In genomic region chr1:36870518-36870917, GRCm38 (mm10) we compare ENCODE assay signal across 21 mouse cellular contexts.
DNase-seq lines count a peak whose midpoint lies in the region; ATAC-seq and TF ChIP-seq lines count a peak whose summit lies in the region.
"Had no signal": no experiment of that assay in that cellular context is flagged by ENCODE, and none has a peak within 500 bp of the region (broad histone marks: within the 10 kb centered on the region; RNA-seq: fewer than 3 reads in every experiment).

No protein-coding gene starts in this region.

- H3K4me2 ChIP-seq in liver, postnatal 0 days (ENCODE audit: low read depth, low read length): no peak overlapping the region
- no peak overlapping the region for H3K4me2 ChIP-seq in liver, embryonic 11.5 days
- no peak overlapping the region for H3K4me2 ChIP-seq in intestine, embryonic 14.5 days (ENCODE audit: low read length)
- no peak overlapping the region for H3K4me2 ChIP-seq in stomach, embryonic 15.5 days
- H3K4me2 ChIP-seq: forebrain, embryonic 12.5 days; heart, embryonic 13.5 days; hindbrain, embryonic 12.5 days; neural tube, embryonic 13.5 days had no signal

- H3K36me3 ChIP-seq in liver, postnatal 0 days (replicated peaks; ENCODE audit: insufficient read depth, low read length): peaks cover 32% of the 10 kb centered on the region
- peaks cover 13% of the 10 kb centered on the region; the same call in 1 of the 2 replicates for H3K36me3 ChIP-seq in liver, embryonic 11.5 days (ENCODE audit: control insufficient read depth, insufficient read depth, low read length)
- peaks cover 77% of the 10 kb centered on the region for H3K36me3 ChIP-seq in G1E (replicated peaks)
- H3K36me3 ChIP-seq in intestine, embryonic 14.5 days (ENCODE audit: control insufficient read depth, insufficient read depth, low read length): peaks cover 26% of the 10 kb centered on the region
- H3K36me3 ChIP-seq in stomach, embryonic 15.5 days: no peaks in the 10 kb centered on the region

- no peak for DNase-seq in liver, postnatal 0 days
- DNase-seq in liver, embryonic 11.5 days (ENCODE audit: low spot score): no peak
- peak; percentile 19 for DNase-seq in G1E (ENCODE audit: low spot score)
- peak; percentile 35 for DNase-seq in intestine, embryonic 14.5 days (ENCODE audit: low spot score)
- DNase-seq in cerebellum, adult 18-20 months: no peak
- no peak for DNase-seq in right cerebral cortex, postnatal 10 days (ENCODE audit: low spot score in 2 of 2)
- DNase-seq: cerebellum, adult 11-12 months; cerebellum, postnatal 14 days; gastrocnemius, adult 2 months; kidney, adult 8-10 months; kidney, postnatal 14 days; lung, postnatal 10 days; midbrain, embryonic 14.5 days; retina, postnatal 1 day; thymus, adult 2 months had no signal

- no peaks in the 10 kb centered on the region for H3K9me3 ChIP-seq in liver, postnatal 0 days (ENCODE audit: low read length)
- no peaks in the 10 kb centered on the region for H3K9me3 ChIP-seq in liver, embryonic 11.5 days (ENCODE audit: control insufficient read depth, low read length)
- H3K9me3 ChIP-seq in G1E (replicated peaks): no peaks in the 10 kb centered on the region
- no peaks in the 10 kb centered on the region for H3K9me3 ChIP-seq in intestine, embryonic 14.5 days (ENCODE audit: control insufficient read depth, low read length)
- H3K9me3 ChIP-seq in stomach, embryonic 15.5 days: no peaks in the 10 kb centered on the region
- H3K9me3 ChIP-seq: forebrain, embryonic 12.5 days; heart, embryonic 13.5 days; hindbrain, embryonic 12.5 days; neural tube, embryonic 13.5 days had no signal

- TF ChIP-seq EP300 in liver, postnatal 0 days (IDR thresholded peaks at IDR 0.05; ENCODE audit: low read depth): no peak

- 0 out of 2 replicates have a peak, but pooled peaks have one; percentile 23 for TF ChIP-seq CTCF in liver, postnatal 0 days (IDR thresholded peaks at IDR 0.05; ENCODE audit: low read depth)
- no peak for TF ChIP-seq CTCF in G1E (IDR thresholded peaks at IDR 0.05; ENCODE audit: low read depth, low read length)

- no peak overlapping the region for H3K27ac ChIP-seq in liver, postnatal 0 days (ENCODE audit: low read depth)
- no peak overlapping the region for H3K27ac ChIP-seq in liver, embryonic 11.5 days (ENCODE audit: low read depth, low read length)
- no peak overlapping the region for H3K27ac ChIP-seq in intestine, embryonic 14.5 days (ENCODE audit: low read depth)
- H3K27ac ChIP-seq in stomach, embryonic 15.5 days: 0 out of 2 replicates have a peak overlapping the region, but pooled peaks have one; percentile 23
- H3K27ac ChIP-seq: forebrain, embryonic 12.5 days; gastrocnemius, adult 2 months; heart, embryonic 13.5 days; hindbrain, embryonic 12.5 days; liver, embryonic 14.5 days; neural tube, embryonic 13.5 days had no signal

- no peak overlapping the region for H3K4me3 ChIP-seq in liver, postnatal 0 days (ENCODE audit: low read depth, low read length)
- no peak overlapping the region for H3K4me3 ChIP-seq in liver, embryonic 11.5 days (ENCODE audit: low read depth, low read length)
- H3K4me3 ChIP-seq in G1E (ENCODE audit: low read depth, low read length): no peak overlapping the region
- no peak overlapping the region for H3K4me3 ChIP-seq in intestine, embryonic 14.5 days (ENCODE audit: low read depth, low read length)
- H3K4me3 ChIP-seq in stomach, embryonic 15.5 days (replicated peaks): no peak overlapping the region
- H3K4me3 ChIP-seq: forebrain, embryonic 12.5 days; gastrocnemius, adult 2 months; heart, embryonic 13.5 days; hindbrain, embryonic 12.5 days; neural tube, embryonic 13.5 days had no signal

- no peaks in the 10 kb centered on the region for H3K27me3 ChIP-seq in liver, postnatal 0 days (ENCODE audit: insufficient read depth, low read length)
- no peaks in the 10 kb centered on the region for H3K27me3 ChIP-seq in liver, embryonic 11.5 days (replicated peaks; ENCODE audit: control insufficient read depth, insufficient read depth, low read length)
- H3K27me3 ChIP-seq in G1E (ENCODE audit: insufficient read depth, low read length): no peaks in the 10 kb centered on the region
- no peaks in the 10 kb centered on the region for H3K27me3 ChIP-seq in intestine, embryonic 14.5 days (replicated peaks; ENCODE audit: control insufficient read depth, insufficient read depth, low read length)
- no peaks in the 10 kb centered on the region for H3K27me3 ChIP-seq in stomach, embryonic 15.5 days (replicated peaks)
- H3K27me3 ChIP-seq: forebrain, embryonic 12.5 days; heart, embryonic 13.5 days; hindbrain, embryonic 12.5 days; neural tube, embryonic 13.5 days had no signal

- ATAC-seq in liver, postnatal 0 days: no peak
- ATAC-seq in liver, embryonic 11.5 days (replicated peaks; ENCODE audit: low FRiP score): no peak
- peak; percentile 34; the same call in 1 of the 2 replicates for ATAC-seq in G1E (ENCODE audit: extremely low read depth, insufficient number of reproducible peaks, low FRiP score, poor library complexity, severe bottlenecking)
- ATAC-seq in intestine, embryonic 14.5 days (replicated peaks; ENCODE audit: low FRiP score, low TSS enrichment, low read depth): no peak
- peak; percentile 27; the same call in 1 of the 2 replicates for ATAC-seq in stomach, embryonic 15.5 days (ENCODE audit: insufficient read depth, low FRiP score, low read depth)

- H3K9ac ChIP-seq in liver, postnatal 0 days (replicated peaks): no peak overlapping the region
- H3K9ac ChIP-seq in liver, embryonic 11.5 days (ENCODE audit: low read depth, low read length): no peak overlapping the region
- H3K9ac ChIP-seq in intestine, embryonic 14.5 days (ENCODE audit: low read length): no peak overlapping the region
- H3K9ac ChIP-seq in stomach, embryonic 15.5 days: no peak overlapping the region
- H3K9ac ChIP-seq: forebrain, embryonic 12.5 days; heart, embryonic 13.5 days; hindbrain, embryonic 12.5 days; liver, embryonic 14.5 days; neural tube, embryonic 13.5 days had no signal

- peaks cover 11% of the 10 kb centered on the region for H3K4me1 ChIP-seq in liver, postnatal 0 days (ENCODE audit: insufficient read depth)
- peaks cover 3% of the 10 kb centered on the region; the same call in 1 of the 2 replicates for H3K4me1 ChIP-seq in liver, embryonic 11.5 days (replicated peaks; ENCODE audit: control insufficient read depth, insufficient read depth, low read length)
- H3K4me1 ChIP-seq in G1E (ENCODE audit: insufficient read depth, low read depth, low read length): peaks cover 35% of the 10 kb centered on the region
- H3K4me1 ChIP-seq in intestine, embryonic 14.5 days (replicated peaks; ENCODE audit: control insufficient read depth, insufficient read depth, low read length): no peaks in the 10 kb centered on the region; the same call in 1 of the 2 replicates
- H3K4me1 ChIP-seq in stomach, embryonic 15.5 days: no peaks in the 10 kb centered on the region; the same call in 1 of the 2 replicates
- H3K4me1 ChIP-seq: hindbrain, embryonic 12.5 days; neural tube, embryonic 13.5 days had no signal

- 62% methylated on average over 1 of the region's 1 CpGs for WGBS in liver, postnatal 0 days (ENCODE audit: insufficient replicate concordance)
- WGBS in liver, embryonic 11.5 days: 70% methylated on average over 1 of the region's 1 CpGs
- WGBS in intestine, embryonic 14.5 days: 65% methylated on average over 1 of the region's 1 CpGs
- 56% methylated on average over 1 of the region's 1 CpGs for WGBS in stomach, embryonic 15.5 days

Comparison
In these comparisons a context has a peak if more than half of its experiments do, and no peak if none do; other contexts are left out.
1. ATAC-seq: peak in G1E (single experiment) and stomach, embryonic 15.5 days (single experiment); none in liver, postnatal 0 days (single experiment), liver, embryonic 11.5 days (single experiment) and intestine, embryonic 14.5 days (single experiment).
2. DNase-seq: peak in G1E (single experiment) and intestine, embryonic 14.5 days (single experiment); none in liver, postnatal 0 days (single experiment), liver, embryonic 11.5 days (single experiment), cerebellum, adult 18-20 months (0 of 2) and right cerebral cortex, postnatal 10 days (0 of 2).